Mouse (Mus musculus) Muller cell, postnatal 12 days (primary cell): ENCODE measurements at regions not wholly inside any gene's neighbourhood (a gene's known extent, or its start where the extent isn't known, plus 50 kb on each side); places are given as distances from the start of the nearest gene placed in this dataset.

Experiments
- DNase-seq: peaks from one replicate; pipeline ENCODE4 v3.0.0-alpha.2; 2015; ENCODE audit errors: inconsistent ontology term

DNA sequence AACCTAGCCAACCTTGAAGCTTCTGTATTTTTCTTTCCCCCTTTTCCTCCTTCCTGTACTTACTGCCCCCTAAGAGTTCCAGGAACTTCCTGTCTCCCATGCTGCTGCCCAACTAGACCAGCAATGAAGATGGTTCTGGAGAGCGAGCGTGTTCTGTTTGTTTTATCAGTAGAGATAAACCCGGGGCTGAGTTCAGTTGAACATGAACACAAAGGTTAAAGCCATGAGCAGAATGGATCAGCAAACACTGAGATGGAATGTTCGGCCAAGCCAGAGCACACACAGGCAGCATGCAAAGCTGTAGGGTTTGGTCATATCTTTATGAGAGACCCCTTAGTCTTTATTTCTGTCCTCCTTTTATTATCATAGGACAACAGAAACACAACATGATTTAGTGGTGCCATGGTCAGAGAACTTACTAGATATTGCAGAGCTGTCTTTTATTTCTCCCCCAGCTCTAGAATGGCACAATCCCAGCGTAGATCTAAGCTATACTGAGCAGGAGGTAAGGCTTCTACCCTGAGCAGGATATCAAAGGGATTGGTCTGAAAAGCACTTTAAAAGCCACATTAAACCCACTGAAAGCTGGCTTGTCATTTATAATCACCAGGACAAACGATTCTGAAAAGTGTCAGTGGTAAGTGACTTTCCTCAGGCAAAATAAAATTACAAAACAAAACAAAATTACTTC, 105.9 kb upstream of the Peli1 start:
- no peak for DNase-seq

DNA sequence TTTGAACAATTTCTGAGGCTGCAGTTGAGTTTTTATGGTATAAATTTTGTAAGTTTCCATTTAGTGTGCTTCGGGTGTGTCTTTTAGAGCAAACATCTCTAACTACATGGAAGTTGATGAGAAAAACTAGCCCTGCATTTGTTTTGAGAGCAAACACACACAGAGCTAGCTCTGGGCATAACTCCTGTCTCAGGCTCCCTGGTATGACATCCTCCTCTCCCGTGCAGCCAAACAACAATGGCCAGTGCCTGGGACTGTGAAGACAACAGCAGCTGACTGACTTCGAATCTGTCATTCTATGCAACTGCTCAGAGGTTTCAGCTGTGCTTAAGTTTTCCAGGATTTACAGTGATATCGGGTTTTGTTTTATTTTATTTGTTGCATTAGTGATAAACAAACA, 105.3 kb upstream of the Peli1 start:
- no peak for DNase-seq

DNA sequence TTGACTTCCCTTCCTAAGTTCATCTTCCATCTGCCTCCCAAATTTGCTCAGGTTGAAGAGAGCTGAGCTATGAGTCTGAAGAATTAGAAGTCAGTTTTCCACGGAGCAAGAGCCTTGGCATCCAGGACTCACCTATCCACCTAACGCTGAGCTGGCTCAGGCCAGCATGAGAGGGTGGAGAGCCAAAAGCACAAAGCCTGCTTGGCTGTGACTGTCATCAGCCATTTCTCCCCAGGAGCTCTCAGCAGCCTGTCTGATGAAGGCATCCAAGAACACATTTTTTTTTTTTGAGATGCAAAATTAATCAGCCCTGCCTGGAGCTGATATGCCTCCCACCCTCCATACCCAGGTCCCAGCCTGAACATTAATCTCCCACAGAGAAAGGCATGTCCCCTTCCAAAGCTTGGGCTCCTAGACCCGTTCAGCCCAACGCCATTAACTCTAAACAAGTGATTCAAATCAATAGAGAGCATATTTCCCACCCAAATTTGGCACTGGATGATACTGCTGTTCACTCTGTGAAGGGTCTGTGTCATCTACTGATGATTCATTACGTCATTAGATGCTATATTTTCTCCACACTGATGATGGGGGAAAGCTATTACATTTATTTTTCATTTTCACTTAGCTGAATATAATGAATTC, 103.8 kb upstream of the Peli1 start:
- DNase-seq: no peak

DNA sequence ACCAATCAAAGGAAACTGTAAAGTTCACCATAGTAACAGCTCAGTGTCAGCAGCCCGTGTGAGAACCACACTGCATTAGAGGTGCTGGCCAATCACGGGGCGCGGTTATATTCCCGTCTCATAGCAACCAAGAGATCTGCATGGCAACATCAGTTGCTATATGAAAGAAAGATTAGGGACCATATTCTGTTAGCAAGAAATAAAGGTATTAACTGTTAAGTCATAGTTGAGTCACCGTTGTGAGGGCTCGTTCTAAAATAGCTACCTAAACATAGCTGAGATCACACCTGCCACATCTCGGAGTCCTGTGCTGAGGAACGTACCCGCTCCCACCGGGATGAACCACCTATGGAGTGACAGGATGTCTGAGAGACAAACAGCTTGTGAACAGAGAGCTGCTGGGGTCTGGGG, 103.2 kb upstream of the Peli1 start:
- no peak for DNase-seq

DNA sequence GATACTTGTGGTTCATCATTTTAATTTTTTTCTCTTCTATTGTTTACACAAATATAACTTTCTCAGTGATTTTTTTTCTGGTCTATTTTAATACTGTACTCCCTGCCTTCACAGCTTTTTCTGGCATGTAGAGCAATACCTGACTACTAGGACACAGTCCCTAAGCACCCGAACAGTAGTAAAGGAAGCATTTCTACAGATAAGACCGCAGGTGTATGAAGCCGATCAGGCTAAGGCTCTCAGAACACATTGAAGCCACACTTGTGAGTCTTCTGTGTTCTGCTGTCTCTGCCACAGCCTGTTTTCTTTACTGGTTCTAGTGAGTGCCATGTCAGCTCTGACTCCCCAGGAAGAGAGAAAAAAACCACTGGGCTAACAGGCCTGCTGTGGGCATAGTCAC, 102.2 kb upstream of the Peli1 start:
- no peak for DNase-seq

DNA sequence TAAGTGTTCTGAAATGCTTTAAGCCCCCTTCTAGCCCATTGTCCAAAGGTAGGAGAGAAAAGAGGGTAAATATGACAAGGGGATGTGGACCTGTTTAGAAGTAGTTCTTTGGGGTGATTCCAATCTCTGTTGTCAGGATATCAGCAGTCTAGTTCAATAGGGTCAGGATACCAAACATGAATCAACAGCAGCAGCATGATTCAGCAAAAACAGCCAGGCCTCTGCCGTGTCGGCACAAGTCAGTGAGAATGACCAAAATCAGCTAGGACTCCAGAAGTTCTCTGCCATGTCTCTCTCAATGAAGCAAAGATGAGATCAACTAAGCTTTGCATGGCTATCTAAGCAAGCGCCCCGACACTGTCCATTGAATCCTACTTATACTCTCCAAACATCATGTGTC, 97.5 kb upstream of the Peli1 start:
- no peak for DNase-seq

DNA sequence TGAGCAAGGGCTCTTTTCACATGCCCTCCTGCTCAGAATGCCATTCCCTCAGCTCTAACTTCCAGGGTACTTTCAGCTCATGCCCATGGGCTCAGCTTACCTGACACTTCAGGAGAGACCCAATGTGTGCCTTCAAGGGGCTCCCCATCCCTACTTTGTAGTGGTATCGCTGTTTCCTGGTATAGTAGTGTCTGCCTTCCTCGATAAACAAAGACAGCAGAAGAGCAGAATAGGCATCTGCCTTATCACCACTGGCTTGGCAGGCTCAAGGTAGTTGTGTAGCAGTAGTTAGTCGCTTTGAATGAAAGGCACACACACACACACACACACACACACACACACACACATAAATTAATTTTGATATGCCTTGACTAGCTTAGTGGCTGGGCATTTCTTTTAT, 89.7 kb upstream of the Peli1 start:
- no peak for DNase-seq

DNA sequence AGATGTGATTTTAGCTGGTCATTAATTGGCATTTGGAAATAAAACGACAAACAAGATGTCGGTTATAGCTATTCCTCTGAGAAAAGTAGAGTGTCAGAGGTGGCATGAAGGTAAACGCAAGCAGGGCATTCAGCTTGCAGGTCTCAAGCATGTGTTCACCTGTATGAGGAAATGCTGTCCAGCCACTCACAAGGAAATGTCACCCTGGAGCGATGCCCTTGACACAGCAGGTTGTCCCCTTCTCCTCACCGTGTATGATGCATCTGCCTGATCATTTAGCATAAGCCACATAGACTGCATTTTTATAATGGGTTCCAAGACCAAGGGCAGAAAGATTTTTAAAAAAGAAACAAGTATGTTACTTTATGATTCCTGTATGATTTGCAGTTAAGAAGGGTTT, 83.9 kb upstream of the Peli1 start:
- DNase-seq: no peak

DNA sequence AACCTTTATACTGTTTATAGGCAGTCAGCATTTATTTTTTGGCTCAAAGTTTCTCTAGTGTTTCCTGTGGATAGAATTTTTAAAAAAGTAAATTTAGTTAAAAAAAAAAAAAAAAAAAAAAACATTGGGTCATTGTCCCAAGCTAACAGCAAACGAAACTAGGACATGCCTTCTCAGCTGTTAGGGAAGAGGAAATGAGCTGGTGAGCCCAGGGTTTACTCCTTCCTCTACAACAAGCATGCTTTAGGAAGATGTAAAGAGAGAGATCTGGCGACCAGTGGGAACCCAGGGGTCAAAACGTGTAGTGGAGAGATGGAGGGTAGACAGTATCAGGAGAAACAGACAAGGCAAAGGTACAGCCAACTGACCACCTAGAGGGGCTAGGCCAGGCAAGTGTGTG, 81.6 kb upstream of the Peli1 start:
- DNase-seq: no peak

DNA sequence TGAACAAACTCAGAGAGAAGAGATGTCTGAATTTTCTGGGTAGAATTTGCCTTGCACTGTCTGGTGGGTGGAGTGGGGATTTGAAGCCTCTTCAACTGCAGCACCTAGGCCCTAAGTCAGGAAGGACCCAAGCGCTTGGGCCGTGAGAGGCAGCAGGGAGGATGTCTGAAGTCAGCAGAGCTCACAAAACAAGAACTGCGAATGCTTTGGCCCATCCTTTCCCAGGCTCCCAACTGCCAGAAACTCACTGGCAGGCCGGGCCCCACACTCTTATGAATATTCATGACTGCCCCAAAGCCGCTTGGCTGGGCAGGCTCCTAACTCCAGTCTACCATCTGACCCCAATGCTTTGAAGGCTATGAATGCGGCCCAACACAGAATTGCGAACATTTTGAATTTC, 80.2 kb upstream of the Peli1 start:
- DNase-seq: no peak

DNA sequence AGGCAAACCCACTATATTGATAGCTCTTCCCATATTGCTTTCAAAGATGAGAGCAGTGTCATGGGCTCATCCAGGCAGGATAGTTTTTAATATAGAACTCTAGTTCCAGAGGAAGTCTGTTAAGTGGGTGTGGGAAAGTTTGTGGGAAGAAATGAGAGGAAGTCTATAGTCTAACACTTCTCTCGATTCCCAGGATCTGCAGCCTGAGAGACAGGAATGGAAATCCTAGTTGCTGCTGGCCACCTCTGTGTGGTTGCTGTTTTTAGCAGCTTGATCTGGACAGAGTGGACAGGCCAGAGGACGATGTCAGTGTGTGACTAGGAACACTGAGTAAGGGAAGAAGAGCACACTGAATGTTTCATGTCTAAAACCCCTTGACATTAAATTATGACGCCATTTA, 76.8 kb upstream of the Peli1 start:
- no peak for DNase-seq

DNA sequence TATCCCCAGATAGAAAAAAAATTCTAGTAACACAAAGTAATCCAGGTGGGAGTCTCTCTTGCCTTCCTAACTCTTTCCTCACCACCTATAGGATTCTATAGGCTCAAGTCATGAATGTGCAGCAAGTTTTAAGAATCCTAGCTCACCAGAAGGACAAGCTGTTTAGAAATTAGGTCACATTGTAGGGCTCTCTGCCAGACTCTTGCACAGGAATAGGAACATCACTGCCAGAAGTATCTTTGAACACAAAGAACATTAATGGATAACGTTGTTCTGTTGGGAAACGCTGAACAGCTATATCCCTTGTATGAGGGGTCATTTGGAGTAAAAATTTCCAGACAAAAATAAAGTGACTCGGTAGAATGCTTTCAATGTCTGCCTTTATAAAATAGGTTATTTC, 75.6 kb upstream of the Peli1 start:
- DNase-seq: peak; percentile 37

DNA sequence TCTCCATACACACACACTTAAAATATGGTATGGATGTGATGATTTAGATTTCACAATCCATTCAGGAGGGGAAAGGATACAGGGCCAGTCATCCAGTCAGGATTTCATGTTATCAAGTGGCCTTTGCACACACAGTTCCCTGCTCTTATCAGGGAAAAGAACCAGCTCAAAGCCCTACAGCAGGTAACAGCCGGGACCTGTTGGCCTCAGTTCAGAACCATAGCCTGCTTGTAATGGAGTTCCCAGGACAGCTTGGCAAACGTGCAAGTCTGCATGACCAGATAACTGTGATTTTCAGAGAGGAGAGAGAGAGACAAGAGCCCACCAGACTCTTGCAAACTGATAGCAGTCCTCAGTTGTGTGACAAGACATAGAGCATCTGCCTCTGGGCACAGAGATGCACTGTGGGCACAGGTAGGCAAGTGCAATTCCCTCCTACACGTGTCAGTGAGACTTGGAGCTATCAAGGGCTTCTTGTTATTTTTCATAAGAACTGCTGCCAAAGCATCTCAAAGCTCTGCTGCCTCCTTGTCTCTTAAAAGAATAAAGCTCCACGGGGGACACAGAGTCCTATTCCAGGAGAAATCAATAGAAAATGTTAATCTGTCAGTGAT, 74.9 kb upstream of the Peli1 start:
- peak; percentile 38 for DNase-seq

DNA sequence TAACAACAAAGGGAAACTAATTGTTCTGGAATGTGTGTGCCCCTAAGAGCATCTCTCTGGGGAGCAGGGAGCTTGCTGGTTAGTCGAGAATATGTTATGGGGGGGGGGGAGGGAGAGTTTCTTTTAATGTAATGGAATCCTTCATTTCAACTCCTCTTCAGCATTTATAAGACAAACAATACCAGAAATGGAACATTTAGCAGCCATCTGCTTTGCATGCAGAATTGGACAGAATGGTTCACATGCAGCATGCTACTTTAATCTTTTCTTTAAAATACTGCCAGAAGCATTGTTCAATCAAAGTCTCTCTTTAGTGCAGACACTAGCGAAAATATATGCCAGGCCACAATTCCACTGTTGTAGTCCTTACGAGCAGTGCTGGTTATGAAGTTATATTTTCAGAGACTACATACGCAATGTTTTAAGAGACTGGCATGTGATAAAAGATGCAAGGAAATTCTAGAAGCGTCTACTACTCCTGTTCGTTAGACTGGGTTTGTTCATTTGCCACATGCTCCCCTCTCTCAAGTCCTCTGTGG, 74.2 kb upstream of the Peli1 start:
- no peak for DNase-seq

DNA sequence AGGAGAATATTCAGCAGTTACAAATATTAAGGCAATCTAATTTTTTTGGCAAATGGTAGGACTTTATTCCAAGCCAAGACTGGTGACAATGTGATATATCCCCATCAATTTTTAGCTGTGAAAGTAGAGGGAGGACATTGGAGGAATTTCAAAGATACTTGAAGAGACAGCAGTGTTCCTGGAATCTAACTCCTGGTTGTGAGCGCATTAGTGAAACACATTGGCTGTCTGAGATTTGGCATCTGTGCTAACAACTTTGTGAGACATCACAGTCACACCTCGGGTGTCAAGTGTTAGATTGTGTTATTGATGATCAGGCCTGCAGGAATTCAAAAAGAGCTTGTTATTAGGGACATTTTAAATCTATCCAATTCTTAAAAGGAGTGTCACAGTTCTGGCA, 71.3 kb upstream of the Peli1 start:
- DNase-seq: no peak

DNA sequence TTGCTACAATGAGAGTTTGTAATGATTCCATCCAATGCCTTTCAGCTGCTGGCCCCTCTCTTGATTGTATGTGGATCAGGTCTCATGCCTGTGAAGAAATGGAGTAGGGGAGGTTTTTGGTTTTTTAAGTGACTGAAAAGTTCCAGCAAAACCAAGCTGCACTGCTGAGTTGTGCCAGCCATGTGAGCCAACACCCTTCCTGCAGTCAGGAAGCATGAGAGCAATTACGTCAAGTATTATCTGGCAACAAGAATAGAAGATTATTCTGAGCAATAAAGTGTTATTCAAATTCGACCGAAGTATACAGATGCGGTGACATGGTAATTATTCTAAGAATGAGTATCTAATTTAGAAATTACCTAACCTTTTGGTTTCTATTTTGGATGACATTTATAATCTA, 67.0 kb upstream of the Peli1 start:
- DNase-seq: no peak

DNA sequence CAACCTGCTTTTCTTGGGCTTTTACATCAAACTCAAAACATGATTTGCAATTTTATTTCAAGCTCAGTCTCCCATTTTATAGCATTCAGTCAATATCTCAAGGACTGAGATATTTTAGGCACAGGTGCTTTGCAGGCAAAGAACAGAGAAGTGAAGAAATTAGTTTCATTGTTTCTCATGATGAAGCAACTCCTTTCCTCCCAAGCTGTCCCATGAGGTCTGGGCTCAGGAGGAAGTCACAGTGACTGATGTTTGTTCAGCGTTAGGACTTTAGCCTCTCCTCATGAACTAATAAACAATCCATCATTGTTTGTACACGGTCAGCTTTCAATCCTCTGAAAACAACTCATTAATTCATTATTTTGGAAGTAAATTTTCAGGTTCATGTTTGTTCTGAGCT, 66.6 kb upstream of the Peli1 start:
- DNase-seq: no peak

DNA sequence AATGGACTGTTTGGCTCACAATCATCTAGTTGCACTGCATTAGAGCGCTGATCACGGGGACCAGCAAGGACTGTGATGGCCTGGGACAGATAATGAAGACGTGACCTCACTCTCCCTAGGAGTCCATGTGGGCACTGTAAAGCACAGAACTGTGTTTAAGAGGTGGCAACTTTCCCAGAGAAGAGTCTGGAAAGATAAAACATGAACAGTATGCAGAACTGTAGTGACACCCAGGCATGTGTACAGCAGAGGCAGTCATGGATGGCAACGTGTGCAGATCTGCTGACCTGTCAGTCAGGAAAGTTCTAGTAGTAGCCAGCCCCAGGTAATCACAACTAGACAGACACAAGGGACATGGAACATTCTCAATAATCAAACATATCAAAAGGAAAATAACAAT, 63.8 kb upstream of the Peli1 start:
- DNase-seq: no peak

DNA sequence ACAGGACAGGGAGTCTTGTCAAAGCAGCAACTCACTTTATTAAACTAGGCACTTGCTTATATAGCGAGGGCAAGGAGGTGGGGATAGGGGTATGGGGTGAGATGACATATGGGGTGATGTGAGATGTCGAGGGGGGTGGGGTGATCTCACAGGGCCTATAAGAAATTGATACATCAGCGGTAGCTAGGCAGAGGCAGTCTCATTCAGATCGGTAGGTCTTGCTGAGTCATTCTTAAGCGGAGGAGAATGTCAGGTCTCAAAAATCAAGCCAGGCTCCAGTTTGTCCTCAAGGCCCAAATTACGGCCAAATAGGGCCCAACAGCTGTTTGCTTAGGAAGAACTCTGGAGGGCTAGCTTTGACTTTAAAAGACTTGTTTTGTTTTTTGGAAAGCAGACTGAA, 60.7 kb upstream of the Peli1 start:
- DNase-seq: no peak

DNA sequence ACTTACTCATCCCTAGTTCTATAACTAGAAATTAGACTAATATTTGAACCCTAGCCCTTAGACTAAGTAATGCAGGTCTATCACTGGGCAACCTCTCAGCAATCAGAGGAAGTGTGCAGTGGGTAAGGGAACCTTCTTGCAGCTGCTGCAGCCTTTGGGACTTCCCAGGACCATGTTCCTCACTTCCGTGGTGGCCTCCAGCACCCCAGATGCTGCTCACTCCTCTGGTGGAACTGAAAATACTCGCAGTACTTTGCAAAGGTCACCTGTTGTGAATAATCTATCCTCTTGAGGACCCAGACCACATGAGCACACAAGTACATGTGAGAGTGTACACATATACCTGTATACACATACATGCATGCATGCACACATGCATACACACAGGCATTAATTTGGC, 59.3 kb upstream of the Peli1 start:
- DNase-seq: no peak

DNA sequence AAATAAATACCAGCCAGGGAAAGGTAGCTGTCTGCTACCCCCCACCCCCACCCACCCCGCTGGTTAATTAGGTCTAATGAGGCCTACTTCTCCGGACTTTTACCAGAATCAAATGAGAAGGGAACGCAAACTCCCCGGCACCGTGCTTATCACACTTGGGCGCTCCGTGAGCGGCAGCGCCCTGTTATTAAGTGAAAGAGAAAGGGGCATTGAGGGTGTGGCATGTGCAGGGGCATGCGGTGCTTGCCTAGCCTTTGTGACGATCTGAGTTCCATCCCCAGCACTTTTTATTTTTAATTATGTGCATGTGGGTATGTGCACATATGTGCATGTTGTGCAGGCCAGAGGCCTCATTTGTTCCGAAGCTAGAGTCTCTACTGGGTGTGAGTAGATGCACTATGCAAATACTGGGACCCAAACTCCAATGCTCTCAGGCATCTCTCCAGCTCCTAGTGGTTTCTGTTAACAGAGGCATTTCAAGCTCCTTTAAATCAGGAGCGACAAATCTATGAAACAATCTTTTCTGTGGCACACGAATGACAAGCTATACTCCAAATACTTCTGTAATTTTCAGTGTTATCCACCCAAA, 57.8 kb upstream of the Peli1 start:
- DNase-seq: no peak

DNA sequence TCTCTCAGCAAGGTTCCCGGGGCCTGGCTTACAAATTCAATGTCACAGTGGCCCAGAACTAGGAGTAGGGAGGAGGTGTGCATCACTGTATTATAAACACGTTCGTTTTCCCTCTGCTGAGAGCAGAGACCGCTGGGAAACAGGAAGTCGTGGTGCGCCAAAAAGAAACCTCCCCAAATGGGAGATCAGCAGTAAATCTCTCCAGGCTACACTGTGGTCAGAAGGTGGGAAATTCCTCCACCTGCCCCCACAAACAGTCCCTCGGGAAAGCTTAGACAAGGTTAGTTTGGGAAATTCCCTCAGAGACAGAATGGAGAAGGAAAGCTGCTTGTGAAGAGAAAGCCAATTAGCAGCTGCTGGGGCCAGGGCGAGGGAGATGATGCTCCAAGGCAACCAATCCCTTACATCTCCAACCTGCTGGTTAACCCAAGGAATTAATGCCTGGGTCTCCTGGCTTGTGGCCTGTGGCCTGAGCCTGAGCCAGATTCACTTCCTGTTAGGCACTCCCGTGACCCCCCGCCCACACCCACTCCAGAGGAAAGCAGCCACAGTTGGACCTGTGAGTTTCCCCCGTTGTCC, 57.2 kb upstream of the Peli1 start:
- DNase-seq: no peak
